Mouse (Mus musculus) megakaryocyte, embryonic 14.5 days (primary cell): Measurements from ENCODE around the gene Dnmt3a.

Experiments used
- FLI1 ChIP-seq: IDR thresholded peaks from 2 replicates; pipeline ENCODE4 v1.6.1; 2012; ENCODE audit warnings: low read length, inconsistent platforms, mixed read lengths
- GATA1 ChIP-seq: IDR thresholded peaks from 3 replicates; pipeline ENCODE4 v1.6.1; 2012; ENCODE audit warnings: mixed read lengths, low read length, inconsistent platforms, borderline replicate concordance

DNA sequence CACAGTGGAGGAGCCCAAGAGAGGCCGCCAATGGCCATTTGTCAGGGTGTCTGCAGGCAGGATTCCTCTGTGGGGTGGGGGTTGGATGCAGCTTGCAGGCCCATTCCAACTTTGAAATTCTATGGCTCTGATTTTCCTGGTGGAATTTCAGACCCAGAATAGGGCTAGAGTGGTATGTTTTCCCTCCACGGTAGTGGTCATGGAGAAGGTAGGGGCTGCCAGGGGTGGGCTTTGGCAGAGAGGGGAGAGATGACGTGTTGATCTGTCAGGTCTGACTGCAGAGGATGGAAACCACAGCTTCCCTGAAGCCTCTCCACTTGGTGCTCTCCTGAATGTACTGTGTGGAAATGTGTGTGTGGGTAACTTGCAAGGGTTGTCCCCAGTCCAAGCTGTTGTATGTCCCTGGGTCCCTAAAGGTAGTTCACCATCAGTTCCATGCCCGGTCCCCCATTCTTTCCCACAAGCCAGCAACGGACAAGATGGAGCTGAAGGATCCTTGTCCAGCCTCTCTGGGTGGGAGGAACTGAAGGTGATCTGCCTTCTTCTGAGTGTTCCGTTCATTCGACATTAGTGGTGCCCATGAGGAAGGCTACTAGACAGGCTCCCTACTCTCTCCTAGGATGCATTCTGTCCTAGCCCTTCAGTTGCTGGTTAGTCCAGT, 3.8 kb downstream of the Dnmt3a start:
- TF ChIP-seq GATA1 (no peak), FLI1 (no peak)
